Mouse (Mus musculus): ENCODE measurements around the gene Tmem211.
A peak's percentile ranks its signal among the peaks of the same experiment; 100 is the strongest.

The Tmem211 gene

DNA sequence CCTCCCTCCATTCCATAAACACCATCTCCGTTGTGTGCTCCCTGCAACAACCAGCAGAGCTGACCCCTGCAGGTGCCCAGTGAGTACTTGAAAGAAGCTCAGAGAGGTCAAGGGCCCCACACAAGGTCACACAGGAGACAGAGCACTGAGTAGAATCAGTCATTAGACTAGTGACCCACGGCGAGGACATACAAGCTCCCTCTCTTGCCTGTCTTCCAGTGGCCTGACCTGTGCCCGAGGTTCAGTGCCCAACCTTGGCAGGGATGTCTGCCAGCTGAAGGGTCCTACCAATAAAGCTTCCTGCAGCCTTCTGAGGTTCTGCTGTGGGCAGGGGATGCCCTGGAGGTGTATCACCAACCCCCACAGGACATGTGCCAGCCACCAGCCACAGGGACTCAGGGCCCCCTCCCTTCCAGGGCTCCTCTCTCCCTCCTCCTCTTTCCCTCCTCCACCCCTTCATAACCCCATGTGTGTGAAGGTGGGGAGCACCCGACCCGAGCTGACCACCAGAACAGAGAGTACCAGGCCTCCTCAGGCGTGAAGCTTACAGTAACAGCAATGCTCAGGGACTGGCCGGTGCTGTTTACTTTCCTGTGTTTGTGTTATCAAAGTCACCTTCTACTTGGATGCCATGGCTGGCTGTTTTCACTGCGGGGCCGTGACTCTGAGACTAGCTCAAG, 14.4 kb upstream of the Tmem211 start:
- DNase-seq (ENCODE audit: low spot score in 2 of 2) = no peak

DNA sequence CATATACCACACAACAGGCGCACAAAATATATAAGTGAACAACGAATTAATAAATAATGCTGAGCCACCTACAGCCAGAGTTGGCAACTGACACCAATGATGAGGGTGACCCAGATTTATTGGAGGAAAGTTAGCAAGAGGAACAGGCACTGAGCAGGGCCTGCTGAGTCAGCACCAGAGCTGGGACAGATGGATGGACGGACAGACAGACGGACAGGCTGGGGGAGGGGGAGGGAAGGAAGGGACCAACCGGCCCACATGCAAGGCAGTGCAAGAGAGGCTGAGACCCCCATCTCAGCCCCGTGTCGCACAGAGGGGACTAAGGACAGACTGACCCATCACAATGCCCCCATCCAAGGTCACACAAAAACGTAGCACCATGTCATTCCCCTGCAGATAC, 12.7 kb upstream of the Tmem211 start:
- no peak for DNase-seq (ENCODE audit: low spot score in 2 of 2)

DNA sequence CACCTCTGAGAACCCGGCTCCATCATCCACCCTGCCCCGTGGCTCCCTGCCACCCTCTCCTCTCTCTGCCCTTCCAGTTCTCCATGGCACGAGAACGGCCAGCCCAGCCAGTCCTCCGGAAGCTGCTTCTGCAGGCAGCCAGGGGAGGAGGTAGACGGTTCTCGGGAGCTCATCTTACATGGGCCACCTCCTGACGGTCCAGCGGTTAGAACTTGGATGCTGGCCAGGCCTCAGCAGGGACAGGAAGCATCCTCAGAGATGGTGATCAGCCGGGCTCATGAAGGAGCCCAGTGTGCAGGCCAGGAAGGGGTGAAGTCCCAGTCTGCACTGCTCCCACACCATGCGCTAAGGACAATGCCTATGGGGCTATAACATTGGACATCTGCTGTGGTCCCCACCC, 12.3 kb upstream of the Tmem211 start:
- no peak for DNase-seq (ENCODE audit: low spot score in 2 of 2)

DNA sequence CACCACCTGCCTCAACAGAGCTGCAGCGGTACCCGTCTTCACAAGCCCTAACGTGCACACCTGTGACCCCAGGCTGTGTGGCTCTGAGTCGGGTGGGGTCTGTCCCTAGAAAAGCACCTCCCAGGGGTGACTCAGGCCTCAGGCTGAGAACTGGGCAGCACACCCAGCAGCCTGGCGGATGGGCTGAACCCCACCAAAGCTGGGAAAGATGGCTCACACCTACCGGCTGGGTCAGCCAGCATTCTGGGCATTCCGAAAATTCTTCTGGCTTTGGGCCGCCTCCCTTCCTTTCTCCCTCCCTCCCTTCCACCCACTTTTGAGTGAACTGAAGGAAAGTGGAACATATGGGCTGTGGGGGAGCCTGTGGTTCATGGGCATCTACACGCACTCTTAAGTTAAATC, 11.1 kb upstream of the Tmem211 start:
- no peak for DNase-seq (ENCODE audit: low spot score in 2 of 2)

GRCm38 (mm10) chr5:113216328-113216960, 10.3 kb upstream of the Tmem211 start:
- DNase-seq (ENCODE audit: low spot score in 2 of 2) = no peak

DNA sequence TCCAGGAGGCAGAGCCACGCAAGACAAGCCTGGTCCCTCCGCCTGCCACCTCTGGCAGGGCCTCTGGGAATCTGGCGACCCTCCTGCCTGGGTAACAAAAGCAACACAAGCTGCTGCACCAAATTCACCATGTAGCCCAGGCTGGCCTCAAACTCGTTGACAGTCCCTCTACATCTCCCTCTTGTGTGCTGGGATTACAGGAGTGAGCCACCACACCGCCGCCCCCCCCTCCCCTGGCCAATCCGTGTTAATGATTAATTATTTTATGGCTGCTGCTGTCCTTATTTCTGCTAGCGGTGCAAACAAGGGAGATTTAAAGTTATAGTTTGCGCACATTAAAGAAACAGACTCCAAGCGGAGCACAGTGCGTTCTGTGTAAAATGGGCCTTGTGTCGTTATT, 9.6 kb upstream of the Tmem211 start:
- no peak for DNase-seq (ENCODE audit: low spot score in 2 of 2)

DNA sequence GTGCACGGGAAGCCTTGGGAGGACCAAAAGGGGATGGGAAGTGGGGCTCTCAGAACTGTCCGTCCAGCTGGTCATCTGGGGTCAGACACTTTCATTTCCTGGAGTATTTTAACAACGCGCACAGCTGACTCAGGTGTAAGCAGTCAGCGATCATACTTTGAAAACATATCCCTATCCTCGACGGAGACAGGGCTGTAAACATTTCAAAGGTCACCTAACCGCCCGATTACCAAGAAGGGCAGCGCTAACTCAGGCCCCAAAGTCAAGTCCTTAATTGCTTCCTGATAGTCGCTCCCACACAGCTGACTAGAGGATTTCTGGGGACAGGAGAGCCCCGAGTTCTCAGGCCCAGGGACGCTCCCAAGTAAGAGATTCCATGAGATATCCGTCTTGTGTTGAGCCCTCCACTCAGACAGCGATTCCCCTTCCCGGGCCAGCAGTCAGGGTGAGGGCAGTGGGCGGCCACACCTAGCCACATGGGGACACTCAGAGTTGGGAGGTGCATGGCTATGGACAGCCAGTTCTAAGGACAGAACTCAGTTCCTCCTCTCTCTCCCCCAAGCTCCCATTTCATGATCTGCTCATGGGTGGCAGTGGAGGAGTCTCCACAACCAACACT, 8.0 kb upstream of the Tmem211 start:
- no peak for DNase-seq (ENCODE audit: low spot score in 2 of 2)

DNA sequence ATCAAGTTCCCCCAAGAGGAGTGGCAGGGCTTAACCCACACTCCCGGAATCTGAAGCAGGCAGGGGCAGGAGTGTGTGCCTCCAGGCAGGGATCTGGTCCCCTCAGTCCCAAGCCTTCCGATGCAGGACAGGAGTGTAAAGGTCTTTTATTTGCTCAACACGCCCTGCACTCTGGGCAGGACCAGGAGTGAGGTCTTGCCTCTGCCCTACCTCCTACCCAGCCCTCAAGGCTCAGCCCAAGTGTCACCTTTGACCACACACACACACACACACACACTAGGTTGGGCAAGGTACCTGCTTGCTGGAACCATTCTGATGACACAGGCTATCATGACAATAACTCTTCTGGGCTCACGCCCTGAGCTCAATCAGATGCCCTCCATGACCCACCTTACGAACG, 7.3 kb upstream of the Tmem211 start:
- no peak for DNase-seq (ENCODE audit: low spot score in 2 of 2)

DNA sequence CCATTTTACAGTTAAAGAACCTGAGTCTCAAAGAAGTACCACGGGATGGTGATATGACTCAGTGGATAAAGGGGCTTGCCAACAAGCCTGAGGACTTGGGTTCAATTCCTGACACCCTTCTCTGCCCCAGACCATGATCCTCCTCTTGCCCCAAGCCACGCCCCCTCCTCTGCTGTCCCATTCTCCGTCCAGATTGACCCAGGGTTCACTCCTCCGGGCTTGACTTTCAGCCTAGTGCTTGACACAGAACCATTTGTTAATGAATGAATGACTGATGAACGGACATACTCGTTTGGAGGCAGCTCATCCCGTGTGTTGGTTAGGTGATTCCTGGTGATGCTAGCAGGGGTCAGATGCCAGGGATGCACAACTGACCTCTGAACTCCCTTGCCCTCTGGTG, 6.8 kb upstream of the Tmem211 start:
- DNase-seq (ENCODE audit: low spot score in 2 of 2) = no peak

GRCm38 (mm10) chr5:113220383-113221146, 6.1 kb upstream of the Tmem211 start:
- no peak for DNase-seq (ENCODE audit: low spot score in 2 of 2)

- DNase-seq (ENCODE audit: low spot score in 2 of 2) = peak in 1 of 2 experiments; percentile 65
Measured at GRCm38 (mm10) chr5:113221147-113221865, 5.4 kb upstream of the Tmem211 start, which contains the start of gene 2900026A02Rik. TSS of gene 2900026A02Rik (minus strand) at chr5:113221236.

DNA sequence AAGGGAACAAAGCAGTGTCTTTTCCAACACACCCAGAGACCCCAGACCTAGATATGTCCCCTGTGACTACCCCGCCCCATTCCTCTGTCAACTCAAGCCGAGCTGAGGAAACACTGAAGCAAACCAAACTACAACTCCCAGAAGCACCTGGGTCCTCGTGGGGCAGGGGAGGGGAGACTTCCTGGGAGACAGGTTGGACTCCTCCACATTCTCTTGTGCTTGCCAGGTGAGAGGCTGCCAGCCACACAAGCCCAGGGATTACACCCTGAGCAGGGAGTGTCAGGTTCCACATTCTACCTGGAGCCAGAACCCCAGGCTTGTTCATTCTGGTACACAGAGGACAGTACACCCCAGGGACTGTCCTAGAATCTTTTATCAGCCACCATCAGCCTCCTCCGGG, 2.8 kb upstream of the Tmem211 start:
- no peak for DNase-seq (ENCODE audit: low spot score in 2 of 2)

DNA sequence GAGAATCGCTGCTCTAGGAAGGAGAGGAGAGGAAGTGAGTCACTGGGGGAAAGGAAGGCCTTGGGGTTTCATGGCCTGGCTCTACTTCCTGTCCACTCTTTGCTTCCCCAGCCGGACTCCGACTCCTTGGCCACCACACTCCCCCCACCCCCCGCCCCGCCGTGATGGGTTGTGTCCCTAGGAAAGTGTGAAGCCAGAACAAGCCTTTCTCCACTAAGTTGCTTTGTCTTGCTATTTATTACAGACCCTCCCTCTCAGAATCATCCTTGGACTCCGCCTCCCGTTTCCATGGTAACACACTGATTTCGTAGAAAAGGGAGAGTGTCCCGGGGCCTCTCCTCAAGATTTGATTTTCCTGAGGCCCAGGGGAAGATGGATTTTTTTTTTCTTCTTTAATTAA, 1.4 kb upstream of the Tmem211 start:
- no peak for DNase-seq (ENCODE audit: low spot score in 2 of 2)

DNA sequence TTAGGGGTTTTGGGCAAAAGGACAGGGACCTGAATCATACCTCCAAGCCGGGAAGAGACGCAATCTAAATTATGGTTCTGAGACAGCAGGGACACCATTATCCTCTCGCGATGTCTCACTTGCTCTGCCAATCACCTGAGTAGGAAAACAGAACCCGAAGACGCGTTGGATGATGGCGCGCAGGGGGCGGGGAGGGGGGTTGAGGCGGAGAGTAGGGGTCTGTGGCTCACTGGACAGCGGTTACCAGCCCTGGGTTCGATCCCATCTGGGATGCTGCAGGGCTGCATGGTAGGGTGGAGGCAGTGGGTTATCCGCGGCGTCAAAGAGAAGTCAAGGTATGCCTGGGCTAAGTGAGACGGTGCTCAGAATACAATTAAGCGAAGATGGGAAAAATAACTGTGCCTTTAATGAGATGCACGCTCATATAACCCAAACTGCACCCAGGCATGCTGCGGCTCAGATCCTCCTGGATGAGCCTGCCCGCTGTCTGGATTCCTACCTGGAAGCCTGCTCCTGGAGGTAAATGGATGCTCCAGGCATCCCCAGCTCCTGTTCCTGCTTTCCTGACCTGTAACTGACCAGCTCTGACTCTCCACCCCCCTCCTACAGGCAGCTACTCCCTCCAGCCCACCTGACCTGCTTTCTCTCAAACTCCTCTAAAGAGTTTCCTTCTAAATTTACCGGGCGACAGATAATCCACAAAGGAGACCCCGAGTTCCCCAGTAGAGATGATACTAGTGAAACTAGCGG, 848 bp upstream of the Tmem211 start:
- no peak for DNase-seq (ENCODE audit: low spot score in 2 of 2)

- DNase-seq (ENCODE audit: low spot score in 2 of 2) = no peak
Measured at GRCm38 (mm10) chr5:113230196-113230595, 3.5 kb downstream of the Tmem211 start.

DNA sequence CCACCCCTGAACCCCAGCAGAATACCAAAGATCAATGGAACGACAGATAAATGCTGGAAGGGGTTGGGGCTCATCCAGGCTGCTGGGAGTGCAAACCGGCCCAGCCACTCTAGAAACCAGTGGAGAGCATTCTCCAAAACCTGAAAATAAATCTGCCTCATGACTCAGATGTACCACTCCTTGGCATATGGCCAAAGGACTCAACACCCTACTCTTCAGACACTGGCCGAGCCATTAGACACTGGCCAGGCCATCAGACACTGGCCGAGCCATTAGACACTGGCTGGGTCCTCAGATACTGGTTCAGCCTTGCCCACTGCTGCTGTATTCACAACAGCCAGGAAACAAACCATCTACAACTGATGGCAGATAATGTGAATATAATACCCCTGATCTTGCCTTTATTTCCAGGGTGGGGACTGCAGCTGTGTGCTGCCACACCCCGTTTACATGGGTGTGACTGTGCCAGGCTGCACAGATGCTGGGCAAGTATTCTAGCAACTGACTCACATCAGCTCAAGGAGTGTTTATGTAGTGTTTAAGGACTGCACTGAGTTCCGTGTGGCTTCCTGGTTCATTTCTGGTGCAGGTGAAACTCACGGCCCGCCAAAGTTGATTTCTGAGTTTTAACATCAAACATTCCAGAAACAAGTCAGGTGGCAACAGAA, 22.7 kb downstream of the Tmem211 start:
- no peak for DNase-seq (ENCODE audit: low spot score in 2 of 2)

- no peak for DNase-seq (ENCODE audit: low spot score in 2 of 2)
Measured at GRCm38 (mm10) chr5:113250806-113251205, 24.1 kb downstream of the Tmem211 start.

- DNase-seq (ENCODE audit: low spot score in 2 of 2) = no peak
Measured at GRCm38 (mm10) chr5:113265637-113266036, 38.9 kb downstream of the Tmem211 start.

DNA sequence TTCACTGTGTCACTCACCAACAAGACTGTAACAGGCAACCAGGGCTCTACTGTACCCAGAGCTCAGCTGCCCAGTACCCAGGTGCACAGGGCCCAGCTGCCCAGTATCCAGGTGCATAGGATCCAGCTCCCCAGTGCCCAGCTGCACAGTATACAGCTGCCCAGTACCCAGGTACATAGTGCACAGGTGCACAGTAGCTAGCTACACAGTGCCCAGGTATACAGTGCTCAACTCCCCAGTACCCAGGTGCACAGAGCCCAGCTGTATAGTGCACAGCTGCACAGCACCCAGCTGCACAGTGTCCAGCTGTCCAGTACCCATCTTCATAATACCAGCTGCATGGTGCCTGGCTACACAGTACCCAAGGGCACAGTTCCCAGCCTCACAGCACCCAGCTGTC, 41.5 kb downstream of the Tmem211 start:
- DNase-seq (ENCODE audit: low spot score in 2 of 2) = no peak

DNA sequence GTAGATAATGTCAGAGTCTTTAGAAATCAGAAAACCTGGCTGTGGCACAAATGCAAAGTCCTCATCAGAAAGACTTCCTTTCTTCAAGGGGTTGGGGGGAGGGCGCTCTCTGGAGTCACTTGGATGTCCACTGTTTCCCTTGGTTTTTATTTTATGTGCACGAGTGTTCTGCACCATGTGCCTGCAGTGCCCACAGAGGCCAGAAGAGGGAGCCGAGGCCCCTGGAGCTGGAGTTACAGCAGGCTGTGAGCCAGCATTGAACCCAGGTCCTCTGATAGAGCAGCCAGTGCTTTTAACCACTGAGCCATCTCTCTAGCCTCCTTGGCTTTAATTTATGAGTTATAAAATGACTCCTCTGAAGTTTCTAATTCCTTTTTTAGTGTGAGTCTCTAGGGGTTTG, 43.3 kb downstream of the Tmem211 start:
- no peak for DNase-seq (ENCODE audit: low spot score in 2 of 2)

Measured in frontal cortex, postnatal 14 days (tissue).